Mouse (Mus musculus) MEL (cell line): Measurements from ENCODE around the gene Klf2. TPM values are rescaled to one million over a fixed set of nuclear protein-coding genes. Genes with fewer than 3 reads are reported as not detected.

ENCODE experiments used
- DNase-seq: peaks from one replicate; pipeline ENCODE4 v3.0.0; 2011; ENCODE audit warnings: low read depth, low spot score
- H3K27ac ChIP-seq: 2 replicates; pipeline ENCODE4 v1.5.1; 2012; ENCODE audit warnings: low read depth, mild to moderate bottlenecking, control low read depth, low read length, moderate library complexity; ENCODE audit not compliant: control insufficient read depth
- H3K27me3 ChIP-seq, 2 experiments: fragments of 150-350 bp in 1 of 2; sonication (generic) in 1 of 2; 2 replicates each; pipeline ENCODE4 v1.6.1; 2012; ENCODE audit warnings: low read length in 2 of 2, mild to moderate bottlenecking in 2 of 2, improper control_type of control experiment in 1 of 2, moderate library complexity in 1 of 2; ENCODE audit not compliant: insufficient read depth in 2 of 2, control insufficient read depth in 1 of 2
- H3K36me3 ChIP-seq, 2 experiments: 2 replicates each; pipeline ENCODE4 v1.6.1; 2012 to 2014; ENCODE audit warnings: low read length in 2 of 2, improper control_type of control experiment in 1 of 2, inconsistent platforms in 1 of 2, mild to moderate bottlenecking in 1 of 2; ENCODE audit not compliant: insufficient read depth in 2 of 2, control insufficient read depth in 1 of 2
- H3K4me1 ChIP-seq, 2 experiments: fragments of 150-350 bp in 1 of 2; sonication (generic) in 1 of 2; 2 replicates each; pipeline ENCODE4 v1.6.1; 2012; ENCODE audit warnings: low read length in 2 of 2, improper control_type of control experiment in 1 of 2, mild to moderate bottlenecking in 1 of 2; ENCODE audit not compliant: insufficient read depth in 2 of 2, control insufficient read depth in 1 of 2
- H3K4me3 ChIP-seq, 2 experiments: fragments of 150-350 bp in 1 of 2; sonication (generic) in 1 of 2; 2 replicates each; pipeline ENCODE4 v1.5.1; 2012; ENCODE audit warnings: low read depth in 2 of 2, low read length in 2 of 2, mild to moderate bottlenecking in 2 of 2, moderate library complexity in 2 of 2, control low read depth in 1 of 2, improper control_type of control experiment in 1 of 2; ENCODE audit not compliant: control insufficient read depth in 1 of 2, insufficient read depth in 1 of 2
- H3K79me2 ChIP-seq: 2 replicates; pipeline ENCODE4 v1.6.1; 2012; ENCODE audit warnings: mild to moderate bottlenecking, low read length, moderate library complexity; ENCODE audit not compliant: control insufficient read depth, poor library complexity, insufficient read depth
- H3K9ac ChIP-seq: 2 replicates; pipeline ENCODE4 v1.6.1; 2012; ENCODE audit warnings: low read depth, mild to moderate bottlenecking, control low read depth, low read length, moderate library complexity; ENCODE audit not compliant: control insufficient read depth, poor library complexity, severe bottlenecking
- H3K9me3 ChIP-seq: fragments of 150-350 bp; sonication (generic); replicated peaks from 2 replicates; pipeline ENCODE4 v1.6.1; 2012; ENCODE audit warnings: mild to moderate bottlenecking, low read length, improper control_type of control experiment, moderate library complexity; ENCODE audit not compliant: insufficient read depth
- CHD1 ChIP-seq: IDR thresholded peaks from 2 replicates; pipeline ENCODE4 v1.6.1; 2012; ENCODE audit warnings: low read depth, mild to moderate bottlenecking, inconsistent platforms, low read length, improper control_type of control experiment
- CTCF ChIP-seq, 3 experiments: IDR thresholded peaks in 2 of 3; conservative IDR thresholded peaks in 1 of 3; 2 replicates each; pipeline ENCODE4 v1.5.1; 2011 to 2012; ENCODE audit warnings: low read length in 3 of 3, low read depth in 2 of 3, mild to moderate bottlenecking in 2 of 3, improper control_type of control experiment in 1 of 3, inconsistent platforms in 1 of 3, mixed read lengths in 1 of 3, moderate library complexity in 1 of 3; ENCODE audit not compliant: control insufficient read depth in 1 of 3, insufficient read depth in 1 of 3, poor library complexity in 1 of 3, severe bottlenecking in 1 of 3
- ETS1 ChIP-seq: IDR thresholded peaks from 2 replicates; pipeline ENCODE4 v1.6.1; 2012; ENCODE audit warnings: low read depth, mild to moderate bottlenecking, inconsistent platforms, low read length, improper control_type of control experiment, moderate library complexity
- GATA1 ChIP-seq: IDR thresholded peaks from 2 replicates; pipeline ENCODE4 v1.6.1; 2011; ENCODE audit warnings: low read depth, low read length, improper control_type of control experiment
- MYC ChIP-seq: IDR thresholded peaks from 2 replicates; pipeline ENCODE4 v1.6.1; 2011; ENCODE audit warnings: low read depth, mild to moderate bottlenecking, low read length, improper control_type of control experiment, moderate library complexity
- RAD21 ChIP-seq: IDR thresholded peaks from 2 replicates; pipeline ENCODE4 v1.6.1; 2011; ENCODE audit warnings: mild to moderate bottlenecking, low read depth, low read length, improper control_type of control experiment
- polyA plus RNA-seq, 2 experiments: library from polyadenylated mRNA; stranded (reverse) in 1 of 2; unstranded in 1 of 2; fragments of >175 nt in 1 of 2; fragments of >200 nt in 1 of 2; gene quantifications; 2 replicates each; pipeline versions ENCODE4 v1.2.1 to v1.2.4; 2012; ENCODE audit warnings: low replicate concordance in 2 of 2, low read depth in 1 of 2; ENCODE audit not compliant: insufficient read length in 2 of 2, insufficient read depth in 1 of 2, missing spikeins in 1 of 2
- total RNA-seq: library from RNA; depleted of rRNA; stranded (reverse); fragments of 300-350 nt; gene quantifications from 2 replicates; pipeline ENCODE4 v1.2.3, GENCODE M21; 2012

Klf2 gene
- total and polyA plus RNA-seq, 3 experiments = not detected

- H3K4me3 ChIP-seq = no peak overlapping the region
- TF ChIP-seq RAD21 (no peak), CHD1 (no peak)
- TF ChIP-seq, all 39 proteins: peak for 0
- Histone ChIP-seq H3K27ac (no peak overlapping the region), H3K4me1 (peaks cover 0 to 5% of the 10 kb centered on the region in 2 experiments; a peak in 1 of 4 replicates), H3K27me3 (peaks cover under 1 to 2% of the 10 kb centered on the region in 2 experiments; a peak in 3 of 4 replicates), H3K9me3 (no peaks in the 10 kb centered on the region), H3K9ac (no peak overlapping the region), H3K36me3 (no peaks in the 10 kb centered on the region), H3K79me2 (no peaks in the 10 kb centered on the region)
- no peak for DNase-seq
These were observed 10.6 kb upstream of the Klf2 start for GRCm38 (mm10) chr8:72308276-72308675.

GRCm38 (mm10) chr8:72310849-72311506 is 7.9 kb upstream of the Klf2 start:
- Histone ChIP-seq H3K27me3 (peaks cover 0 to 4% of the 10 kb centered on the region in 2 experiments; a peak in 2 of 4 replicates), H3K4me1 (peaks cover 0 to 5% of the 10 kb centered on the region in 2 experiments; a peak in 1 of 4 replicates), H3K9me3 (no peaks in the 10 kb centered on the region), H3K36me3 (no peaks in the 10 kb centered on the region), H3K9ac (no peak overlapping the region), H3K4me3 (no peak overlapping the region), H3K79me2 (no peaks in the 10 kb centered on the region), H3K27ac (no peak overlapping the region)
- peak; percentile 45 for DNase-seq
- TF ChIP-seq ETS1 = peak; percentile 42; the same call in 1 of the 2 replicates
- TF ChIP-seq CTCF (IDR thresholded peaks at IDR 0.05 in 2 of 3, conservative IDR thresholded peaks at IDR 0.05 in 1 of 3; ENCODE audit: control insufficient read depth in 1 of 3, insufficient read depth in 1 of 3, low read depth in 2 of 3, low read length in 3 of 3, poor library complexity in 1 of 3, severe bottlenecking in 1 of 3) = no peak
- TF ChIP-seq, all 39 proteins: peak for 1

GRCm38 (mm10) chr8:72312926-72313518 is 5.8 kb upstream of the Klf2 start:
- Histone ChIP-seq H3K36me3 (no peaks in the 10 kb centered on the region), H3K27me3 (peaks cover 0 to 4% of the 10 kb centered on the region in 2 experiments; a peak in 2 of 4 replicates), H3K9ac (no peak overlapping the region), H3K9me3 (no peaks in the 10 kb centered on the region), H3K4me3 (no peak overlapping the region), H3K79me2 (no peaks in the 10 kb centered on the region), H3K4me1 (peaks cover 0 to 13% of the 10 kb centered on the region in 2 experiments; a peak in 2 of 4 replicates), H3K27ac (no peak overlapping the region)
- no peak for DNase-seq
- no peak for TF ChIP-seq GATA1
- TF ChIP-seq CHD1 = no peak
- TF ChIP-seq MYC = no peak
